Mouse (Mus musculus) liver, postnatal 0 days (tissue): ENCODE results near the gene Ssna1.

Experiments used
- CTCF ChIP-seq: sonication (generic); IDR thresholded peaks from 2 replicates; pipeline ENCODE4 v1.5.1; 2016; ENCODE audit warnings: antibody characterized with exemption, low read depth
- EP300 ChIP-seq: IDR thresholded peaks from 2 replicates; pipeline ENCODE4 v1.6.1; 2016; ENCODE audit warnings: antibody characterized with exemption, low read depth, mild to moderate bottlenecking

DNA sequence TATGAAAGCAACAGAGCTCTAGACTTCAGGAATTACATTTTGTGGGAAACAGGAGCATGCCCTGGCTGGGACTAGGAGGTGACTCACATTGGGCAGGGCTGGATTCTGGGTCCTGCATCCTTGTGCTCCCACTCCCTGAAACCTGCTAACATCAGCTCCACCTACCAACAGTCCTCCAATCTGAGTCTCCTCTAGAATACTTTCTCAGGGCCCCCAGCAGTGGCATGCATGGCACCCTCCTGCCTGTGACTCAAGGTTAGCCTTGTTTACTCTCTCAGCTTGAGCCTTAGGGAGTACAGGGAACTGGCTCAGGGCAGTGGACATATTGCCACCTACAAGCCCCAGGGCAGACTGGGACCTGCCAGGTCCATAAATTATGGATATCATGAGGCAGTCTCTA lies 34.1 kb downstream of the Ssna1 start:
- TF ChIP-seq CTCF (no peak), EP300 (no peak)
